Mouse (Mus musculus) testis, adult 2 months (tissue): Measurements from ENCODE around the gene Psmd1. TPM values are rescaled to one million over a fixed set of nuclear protein-coding genes. Genes with fewer than 3 reads are reported as not detected.
A peak's percentile ranks its signal among the peaks of the same experiment; 100 is the strongest.

ENCODE experiments used
- H3K27ac ChIP-seq: fragments of 200-500 bp; 2 replicates; pipeline ENCODE4 v1.5.1; 2012; ENCODE audit warnings: low read depth, low read length; ENCODE audit not compliant: control insufficient read depth, insufficient read depth
- H3K27me3 ChIP-seq: fragments of 200-500 bp; 2 replicates; pipeline ENCODE4 v1.6.1; 2012; ENCODE audit warnings: mild to moderate bottlenecking, low read length, moderate library complexity; ENCODE audit not compliant: control insufficient read depth, insufficient read depth
- H3K36me3 ChIP-seq: fragments of 200-500 bp; 2 replicates; pipeline ENCODE4 v1.6.1; 2012; ENCODE audit warnings: mild to moderate bottlenecking, low read length; ENCODE audit not compliant: control insufficient read depth, insufficient read depth
- H3K4me1 ChIP-seq: fragments of 200-500 bp; 2 replicates; pipeline ENCODE4 v1.6.1; 2012; ENCODE audit warnings: low read length; ENCODE audit not compliant: control insufficient read depth, insufficient read depth
- H3K4me3 ChIP-seq: fragments of 200-500 bp; 2 replicates; pipeline ENCODE4 v1.5.1; 2012; ENCODE audit warnings: low read depth, mild to moderate bottlenecking, low read length, moderate library complexity, mixed read lengths; ENCODE audit not compliant: control insufficient read depth
- CTCF ChIP-seq: fragments of 200-500 bp; IDR thresholded peaks from 2 replicates; pipeline ENCODE4 v1.5.1; 2012; ENCODE audit warnings: low read depth, mild to moderate bottlenecking, inconsistent platforms, low read length, moderate library complexity; ENCODE audit not compliant: control insufficient read depth, insufficient read depth, insufficient replicate concordance
- POLR2A ChIP-seq: fragments of 200-500 bp; IDR thresholded peaks from 2 replicates; pipeline ENCODE4 v1.6.1; 2012; ENCODE audit warnings: low read depth, mild to moderate bottlenecking, inconsistent platforms, low read length, moderate library complexity; ENCODE audit not compliant: control insufficient read depth
- polyA plus RNA-seq: library from polyadenylated mRNA; depleted of rRNA; stranded (reverse); fragments of >200 nt; gene quantifications from 2 replicates; pipeline ENCODE4 v1.2.3, GENCODE M21; 2012

Gene Psmd1
- polyA plus RNA-seq, 1 experiment, result 44.0 TPM

DNA sequence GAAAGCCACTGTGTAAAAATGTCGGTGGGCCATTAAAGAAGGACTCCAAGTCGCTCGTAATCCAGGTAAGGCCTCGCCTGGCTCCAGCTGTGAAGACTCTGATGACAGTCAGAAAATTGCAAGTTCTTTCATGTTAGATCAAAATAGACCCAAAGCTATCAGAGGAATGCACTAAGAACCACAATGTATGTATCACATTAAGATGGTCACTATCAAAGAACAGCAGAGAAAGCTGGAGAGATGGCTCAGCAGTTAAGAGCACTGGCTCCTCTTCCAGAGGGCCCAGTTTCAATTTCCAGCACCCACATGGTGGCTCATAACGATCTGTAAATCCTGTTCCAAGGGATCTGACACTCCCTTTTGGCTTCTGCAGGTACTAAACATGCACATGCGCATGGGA lies 95.9 kb downstream of the Psmd1 start:
- Histone ChIP-seq H3K4me3 (no peak overlapping the region), H3K36me3 (peaks cover 5% of the 10 kb centered on the region), H3K27ac (no peak overlapping the region), H3K27me3 (no peaks in the 10 kb centered on the region), H3K4me1 (peaks cover 2% of the 10 kb centered on the region; the same call in 1 of the 2 replicates)
- TF ChIP-seq CTCF (no peak), POLR2A (no peak)

DNA sequence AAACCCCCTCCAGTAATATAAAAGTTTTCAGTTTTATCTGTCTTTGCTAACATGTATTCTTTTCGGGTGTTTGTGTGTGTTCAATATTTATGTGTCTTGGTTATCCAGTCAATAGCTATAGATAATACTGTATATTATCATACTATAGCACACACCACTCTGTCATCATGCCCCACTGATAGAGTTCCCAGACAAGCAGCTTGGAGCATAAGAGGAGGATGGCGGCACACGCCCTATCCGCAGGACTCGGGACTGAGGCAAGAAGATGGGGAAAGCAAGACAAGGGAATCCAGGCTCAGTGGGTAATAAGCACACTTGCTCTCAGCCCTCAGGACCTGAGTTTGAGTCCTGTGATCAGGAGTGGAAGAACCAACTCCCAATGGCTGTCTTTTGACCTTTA lies 96.3 kb downstream of the Psmd1 start:
- TF ChIP-seq POLR2A (no peak), CTCF (no peak)
- peaks cover 5% of the 10 kb centered on the region for H3K36me3 ChIP-seq
- no peak overlapping the region for H3K27ac ChIP-seq
- no peaks in the 10 kb centered on the region for H3K27me3 ChIP-seq
- H3K4me1 ChIP-seq, result no peaks in the 10 kb centered on the region
- no peak overlapping the region for H3K4me3 ChIP-seq

DNA sequence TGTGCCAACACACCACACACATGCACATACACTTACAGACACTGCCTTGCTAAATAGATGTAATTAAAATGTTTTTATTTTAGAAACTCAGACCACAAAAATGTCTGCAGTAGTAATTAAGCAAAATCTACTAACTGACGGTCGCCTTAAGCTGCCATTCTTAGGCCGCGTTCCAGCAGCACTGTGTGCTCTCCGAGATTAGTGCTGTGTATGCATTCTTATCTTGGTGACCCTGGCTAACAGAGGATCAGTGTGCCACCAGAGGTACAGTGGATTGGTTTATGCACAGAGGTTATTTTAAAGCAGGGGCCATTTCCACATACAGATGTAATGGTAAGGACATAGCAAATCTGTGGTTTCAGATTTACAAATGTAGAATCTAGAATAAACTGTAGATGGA lies 96.9 kb downstream of the Psmd1 start:
- TF ChIP-seq POLR2A (no peak), CTCF (no peak)

DNA sequence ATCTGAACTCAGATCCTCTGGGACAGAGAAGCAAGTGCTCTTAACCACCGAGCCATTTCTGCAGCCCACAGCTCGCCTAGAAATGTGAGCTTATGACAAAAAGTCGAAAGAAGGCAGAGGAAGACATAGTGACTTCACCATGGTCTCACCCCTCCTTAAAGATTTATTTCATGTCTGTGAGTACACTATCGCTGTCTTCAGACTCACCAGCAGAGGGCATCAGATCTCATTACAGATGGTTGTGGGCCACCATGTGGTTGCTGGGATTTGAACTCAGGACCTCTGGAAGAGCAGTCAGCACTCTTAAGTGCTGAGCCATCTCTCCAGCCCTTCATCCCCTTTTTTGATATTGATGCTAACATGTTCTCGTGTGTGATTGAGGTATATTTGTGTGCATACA lies 110.4 kb downstream of the Psmd1 start:
- H3K27ac ChIP-seq, result no peak overlapping the region
- H3K4me1 ChIP-seq, result no peaks in the 10 kb centered on the region
- H3K4me3 ChIP-seq, result no peak overlapping the region
- peaks cover 3% of the 10 kb centered on the region for H3K36me3 ChIP-seq
- TF ChIP-seq CTCF (no peak), POLR2A (no peak)
- no peaks in the 10 kb centered on the region for H3K27me3 ChIP-seq

More for the DNA sequence above, 96.9 kb downstream of the Psmd1 start:
- Histone ChIP-seq H3K4me3 (no peak overlapping the region), H3K36me3 (peaks cover 5% of the 10 kb centered on the region), H3K27ac (no peak overlapping the region), H3K27me3 (no peaks in the 10 kb centered on the region), H3K4me1 (no peaks in the 10 kb centered on the region)

DNA sequence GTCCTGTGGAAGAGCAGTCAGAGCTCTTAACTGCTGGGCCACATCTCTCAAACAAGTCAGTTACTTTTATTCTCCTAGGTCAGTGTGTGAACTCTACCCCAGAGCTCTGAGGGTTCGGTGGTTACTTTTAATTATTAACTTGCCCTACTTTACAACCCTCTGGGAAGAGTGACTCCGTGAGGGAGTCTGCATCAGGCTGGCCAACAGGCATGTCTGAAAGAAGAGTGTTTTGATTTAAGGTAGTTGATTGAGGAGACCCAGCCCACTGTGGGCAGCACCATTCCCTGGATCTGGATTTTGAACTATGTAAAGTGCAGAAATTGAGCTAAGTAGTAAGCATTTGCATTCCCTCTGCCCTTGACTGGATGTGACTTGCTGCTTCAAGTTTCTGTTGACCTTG lies 111.9 kb downstream of the Psmd1 start:
- Histone ChIP-seq H3K4me1 (no peaks in the 10 kb centered on the region), H3K4me3 (no peak overlapping the region), H3K36me3 (peaks cover 3% of the 10 kb centered on the region), H3K27me3 (no peaks in the 10 kb centered on the region), H3K27ac (no peak overlapping the region)
- TF ChIP-seq CTCF (no peak), POLR2A (no peak)

DNA sequence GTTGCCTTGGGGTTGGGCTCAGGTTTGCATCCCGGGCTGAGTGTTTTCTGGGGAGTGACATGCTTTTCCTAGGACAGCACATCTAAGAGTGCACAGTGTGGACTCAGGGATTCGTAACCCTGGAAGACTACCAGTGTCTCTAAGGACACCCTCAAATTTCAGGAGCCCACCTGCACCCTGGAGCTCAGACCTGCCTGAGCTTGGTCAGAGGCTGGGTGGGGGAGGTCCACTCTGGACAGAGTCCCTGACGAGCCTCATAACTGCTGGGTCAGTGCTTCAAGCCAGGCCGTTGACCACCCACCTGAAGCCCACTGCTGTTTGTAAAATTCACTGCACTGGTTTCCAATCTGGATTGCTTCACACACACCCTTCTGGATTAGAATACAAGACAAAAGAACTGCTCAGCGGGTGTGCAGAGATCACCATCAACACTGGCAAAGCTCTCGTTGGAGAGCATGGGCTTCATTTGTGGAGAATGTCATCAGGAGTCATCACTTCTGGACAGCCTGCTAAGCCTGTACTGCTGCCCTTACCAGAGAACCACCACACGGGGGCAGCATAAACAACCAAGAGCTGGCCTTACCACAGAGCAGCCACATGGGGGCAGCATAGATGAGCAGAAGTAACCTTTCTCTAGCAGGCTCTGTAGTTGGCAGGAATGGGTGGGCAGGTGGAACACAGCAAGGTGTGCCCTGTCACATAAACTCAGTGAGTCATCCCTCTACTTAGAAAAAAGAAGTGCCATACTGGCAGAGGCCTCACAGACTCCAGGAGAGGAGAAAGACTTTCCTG lies 114.5 kb downstream of the Psmd1 start:
- Histone ChIP-seq H3K27me3 (no peaks in the 10 kb centered on the region), H3K4me1 (no peaks in the 10 kb centered on the region), H3K36me3 (peaks cover 1% of the 10 kb centered on the region; the same call in 1 of the 2 replicates), H3K4me3 (no peak overlapping the region), H3K27ac (no peak overlapping the region)
- TF ChIP-seq CTCF (peak; percentile 97), POLR2A (no peak)

DNA sequence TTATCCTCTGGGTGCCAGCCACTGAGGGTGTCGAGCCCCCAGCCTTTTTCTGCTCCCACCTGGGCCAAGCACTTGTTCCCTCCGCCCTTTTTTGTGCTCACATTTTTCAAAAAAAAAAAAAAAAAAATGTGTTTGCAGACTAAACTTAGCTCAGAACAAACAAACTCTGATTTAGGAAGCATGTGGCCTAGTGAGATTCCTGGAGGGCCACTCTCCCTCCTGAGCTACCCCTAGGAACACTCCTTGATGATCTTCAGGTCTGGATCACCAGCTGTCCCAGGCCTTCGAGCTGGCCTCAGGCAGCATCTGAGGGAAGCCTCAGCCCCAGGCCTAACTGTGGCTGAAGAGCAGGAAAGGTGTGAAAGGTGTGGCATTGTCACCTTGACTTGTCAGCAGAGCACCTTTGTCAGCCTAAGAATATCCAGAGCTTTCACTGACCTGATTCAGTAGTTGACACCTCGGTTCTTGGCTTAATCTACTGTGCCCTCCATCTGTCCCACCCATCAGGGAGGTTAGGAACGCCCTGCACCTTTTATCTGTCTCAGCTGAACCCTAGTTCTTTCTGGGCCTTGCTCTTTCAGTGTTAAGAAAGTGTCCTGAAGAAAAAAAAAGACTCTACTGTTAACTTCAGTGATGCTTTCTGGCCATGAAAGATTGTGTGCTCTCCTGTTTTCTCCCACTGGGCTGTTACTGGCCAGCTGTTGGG lies 118.0 kb downstream of the Psmd1 start:
- TF ChIP-seq CTCF (no peak), POLR2A (no peak)
- H3K27ac ChIP-seq, result no peak overlapping the region

More for the DNA sequence above, 118.0 kb downstream of the Psmd1 start:
- no peaks in the 10 kb centered on the region for H3K27me3 ChIP-seq
- no peaks in the 10 kb centered on the region for H3K4me1 ChIP-seq
- H3K36me3 ChIP-seq, result peaks cover 1% of the 10 kb centered on the region; the same call in 1 of the 2 replicates
- no peak overlapping the region for H3K4me3 ChIP-seq
